Mouse (Mus musculus) limb, embryonic 13.5 days (tissue): ENCODE measurements around the gene Mttp. TPM values are rescaled to one million over a fixed set of nuclear protein-coding genes. Genes with fewer than 3 reads are reported as not detected.

Experiments used
- ATAC-seq: fragments of 200-750 bp; cut with Nextera tagmentation; 2 replicates; pipeline ENCODE4 v1.8.0; 2017; ENCODE audit warnings: low read depth, moderate number of reproducible peaks, moderate TSS enrichment; ENCODE audit not compliant: low FRiP score
- H3K27ac ChIP-seq: fragments of 300-500 bp; sonication (generic); 2 replicates; pipeline ENCODE4 v1.5.1; 2015; ENCODE audit warnings: inconsistent platforms, mild to moderate bottlenecking, moderate library complexity
- H3K27me3 ChIP-seq: fragments of 300-500 bp; sonication (generic); 2 replicates; pipeline ENCODE4 v1.6.1; 2015; ENCODE audit warnings: mild to moderate bottlenecking, inconsistent platforms
- H3K36me3 ChIP-seq: fragments of 300-500 bp; sonication (generic); 2 replicates; pipeline ENCODE4 v1.6.1; 2015; ENCODE audit warnings: inconsistent platforms, mild to moderate bottlenecking, moderate library complexity
- H3K4me1 ChIP-seq: fragments of 300-500 bp; sonication (generic); 2 replicates; pipeline ENCODE4 v1.6.1; 2015; ENCODE audit warnings: inconsistent platforms
- H3K4me2 ChIP-seq: fragments of 300-500 bp; sonication (generic); replicated peaks from 2 replicates; pipeline ENCODE4 v1.6.1; 2015; ENCODE audit warnings: inconsistent platforms, mild to moderate bottlenecking, moderate library complexity
- H3K4me3 ChIP-seq: fragments of 300-500 bp; sonication (generic); 2 replicates; pipeline ENCODE4 v1.5.1; 2015; ENCODE audit warnings: moderate library complexity, mild to moderate bottlenecking, inconsistent platforms
- H3K9ac ChIP-seq: fragments of 300-500 bp; sonication (generic); 2 replicates; pipeline ENCODE4 v1.6.1; 2015; ENCODE audit warnings: mild to moderate bottlenecking, inconsistent platforms
- H3K9me3 ChIP-seq: fragments of 300-500 bp; sonication (generic); 2 replicates; pipeline ENCODE4 v1.6.1; 2016; ENCODE audit warnings: inconsistent platforms
- WGBS: fragments of 180-500 bp; shearing (Covaris S2); methylation state at CpG from one replicate; pipeline ENCODE4 v1.1.7; 2015; 5-methylcytosine and 5-hydroxymethylcytosine counted together
- polyA plus RNA-seq: library from polyadenylated mRNA; unstranded; fragments of >200 nt; fragmentation: Nextera tagmentation; extraction: Ambion mirVana; gene quantifications from 2 replicates; pipeline ENCODE4 v1.2.1, GENCODE M21; 2015

Gene Mttp
- polyA plus RNA-seq, 1 experiment from 2014 or later: 9.0 TPM

DNA sequence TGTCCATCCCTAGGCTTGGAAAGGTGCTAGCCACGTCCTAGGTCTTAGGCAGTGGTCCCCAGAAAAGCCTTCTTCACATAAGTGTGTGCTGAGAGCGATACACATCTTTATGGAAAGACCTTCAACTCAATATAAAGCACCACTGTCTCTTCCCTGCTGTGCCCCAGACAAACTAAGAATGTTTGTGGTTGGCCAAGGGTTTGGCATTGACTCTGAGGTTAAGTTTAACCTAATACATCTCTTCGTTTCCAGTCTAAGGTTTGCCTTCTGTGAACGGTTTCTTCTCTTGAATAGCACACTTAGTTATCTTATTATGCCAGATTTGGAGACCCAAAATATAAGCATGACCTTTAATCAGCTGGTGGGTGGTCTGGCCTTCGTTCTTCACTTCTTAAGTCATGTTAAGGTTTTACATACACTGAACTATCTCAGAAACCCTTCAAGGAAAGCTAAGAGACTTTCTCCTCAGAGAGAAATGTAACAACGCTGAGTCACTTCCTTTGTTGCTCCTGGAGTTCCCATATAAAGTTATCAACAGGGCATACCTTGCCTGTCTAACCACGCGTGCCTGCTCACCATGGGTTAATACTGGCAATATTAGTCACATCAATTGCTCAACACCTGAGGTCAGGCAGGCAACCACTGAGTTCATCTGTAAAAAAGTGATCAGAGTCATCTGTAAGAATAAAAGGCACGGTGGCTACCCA, 83.4 kb downstream of the Mttp start:
- no peak overlapping the region for H3K9ac ChIP-seq
- H3K9me3 ChIP-seq: no peaks in the 10 kb centered on the region
- peaks cover 24% of the 10 kb centered on the region for H3K4me1 ChIP-seq
- whole genome bisulfite sequencing: 85% methylated on average over 9 of the region's 9 CpGs
- no peaks in the 10 kb centered on the region for H3K36me3 ChIP-seq
- no peak overlapping the region for H3K4me2 ChIP-seq
- ATAC-seq: no peak
- no peak overlapping the region for H3K27ac ChIP-seq
- no peak overlapping the region for H3K4me3 ChIP-seq
- no peaks in the 10 kb centered on the region for H3K27me3 ChIP-seq

GRCm38 (mm10) chr3:138060429-138060828, 84.3 kb downstream of the Mttp start:
- no peak for ATAC-seq
- WGBS: 87% methylated on average over 7 of the region's 7 CpGs

DNA sequence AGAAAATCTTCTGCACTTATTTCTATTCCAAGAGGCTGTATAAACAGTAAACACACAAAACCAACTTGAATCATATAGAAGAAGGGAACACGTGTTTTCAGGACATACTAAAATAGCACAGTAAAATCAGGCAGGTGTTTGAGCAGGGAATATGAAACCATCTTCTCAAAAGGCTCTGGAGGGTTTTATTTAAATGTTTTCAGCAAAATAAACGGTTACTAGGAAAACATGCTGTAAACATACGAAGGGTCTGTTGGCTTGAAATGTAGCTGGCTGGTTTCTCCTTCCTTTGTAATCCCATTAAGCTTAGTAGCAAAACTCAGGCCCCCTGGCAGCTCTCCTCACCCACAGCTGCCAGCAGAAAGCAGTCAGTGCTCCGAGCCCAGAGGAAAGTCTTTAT, 86.5 kb downstream of the Mttp start:
- H3K4me2 ChIP-seq: no peak overlapping the region
- H3K27ac ChIP-seq: no peak overlapping the region
- H3K4me3 ChIP-seq: no peak overlapping the region
- no peaks in the 10 kb centered on the region for H3K27me3 ChIP-seq
- peaks cover 11% of the 10 kb centered on the region for H3K4me1 ChIP-seq
- WGBS: 28% methylated on average over 4 of the region's 4 CpGs
- ATAC-seq: no peak
- H3K9ac ChIP-seq: no peak overlapping the region
- no peaks in the 10 kb centered on the region for H3K36me3 ChIP-seq
- no peaks in the 10 kb centered on the region for H3K9me3 ChIP-seq

More at GRCm38 (mm10) chr3:138060429-138060828, 84.3 kb downstream of the Mttp start:
- H3K4me2 ChIP-seq: no peak overlapping the region
- peaks cover 24% of the 10 kb centered on the region for H3K4me1 ChIP-seq
- H3K27ac ChIP-seq: no peak overlapping the region
- no peak overlapping the region for H3K4me3 ChIP-seq
- H3K27me3 ChIP-seq: no peaks in the 10 kb centered on the region
- H3K9ac ChIP-seq: no peak overlapping the region
- no peaks in the 10 kb centered on the region for H3K9me3 ChIP-seq
- H3K36me3 ChIP-seq: no peaks in the 10 kb centered on the region

DNA sequence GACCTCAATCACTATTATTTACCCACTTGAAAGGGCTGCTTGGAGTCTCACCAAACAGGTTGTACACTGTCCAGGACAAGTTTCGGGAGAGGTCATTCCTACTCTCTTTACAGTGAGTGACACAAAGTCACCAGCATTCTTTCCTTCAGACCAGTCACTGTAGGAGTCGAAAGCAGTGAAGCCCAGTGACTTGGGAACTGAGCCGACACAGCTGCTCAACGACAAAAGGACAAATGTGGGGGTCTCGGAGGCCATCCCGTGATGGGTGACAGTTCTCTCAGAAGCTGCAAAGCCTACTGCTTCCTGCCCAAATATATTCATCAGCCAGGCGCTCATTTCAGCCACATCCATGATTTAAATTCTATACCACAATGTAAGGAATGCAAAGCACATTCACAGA, 87.8 kb downstream of the Mttp start:
- H3K27ac ChIP-seq: no peak overlapping the region; the same call in 1 of the 2 replicates
- no peak for ATAC-seq
- no peaks in the 10 kb centered on the region for H3K9me3 ChIP-seq
- H3K4me1 ChIP-seq: peaks cover 6% of the 10 kb centered on the region
- WGBS: 76% methylated on average over 7 of the region's 7 CpGs
- H3K4me2 ChIP-seq: no peak overlapping the region
- H3K9ac ChIP-seq: no peak overlapping the region
- no peaks in the 10 kb centered on the region for H3K27me3 ChIP-seq
- H3K36me3 ChIP-seq: no peaks in the 10 kb centered on the region
- no peak overlapping the region for H3K4me3 ChIP-seq

- no peak overlapping the region for H3K9ac ChIP-seq
- no peak overlapping the region for H3K4me3 ChIP-seq
- H3K4me2 ChIP-seq: no peak overlapping the region
- peak; percentile 56; the same call in 1 of the 2 replicates for ATAC-seq
- H3K27me3 ChIP-seq: no peaks in the 10 kb centered on the region
- no peaks in the 10 kb centered on the region for H3K36me3 ChIP-seq
- WGBS: 19% methylated on average over 4 of the region's 4 CpGs
- H3K27ac ChIP-seq: no peak overlapping the region; the same call in 1 of the 2 replicates
- H3K4me1 ChIP-seq: peaks cover 6% of the 10 kb centered on the region
- H3K9me3 ChIP-seq: no peaks in the 10 kb centered on the region
Measured at GRCm38 (mm10) chr3:138053969-138054368, 90.8 kb downstream of the Mttp start.

DNA sequence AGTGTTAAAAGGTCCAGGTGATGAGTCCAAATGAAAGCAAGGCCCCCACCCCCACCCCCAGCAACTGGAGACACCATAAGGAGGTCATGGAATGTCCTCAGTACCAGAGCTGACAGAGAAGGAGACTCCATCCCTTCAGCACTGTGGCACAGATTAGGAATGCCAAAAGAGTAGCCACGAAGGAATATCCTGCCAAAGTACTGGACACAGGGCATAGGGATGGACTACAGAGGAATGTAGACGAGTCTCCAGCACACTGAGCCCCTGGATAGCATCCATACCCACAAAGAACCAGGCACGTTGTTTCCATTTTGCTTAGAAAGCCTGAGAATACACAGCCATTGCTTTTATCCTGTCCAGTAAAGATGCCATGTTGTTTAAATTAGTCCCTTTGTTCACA, 93.3 kb downstream of the Mttp start:
- Histone ChIP-seq H3K9me3 (no peaks in the 10 kb centered on the region), H3K4me3 (no peak overlapping the region), H3K27ac (no peak overlapping the region), H3K4me1 (peaks cover 6% of the 10 kb centered on the region), H3K4me2 (no peak overlapping the region), H3K9ac (no peak overlapping the region), H3K27me3 (no peaks in the 10 kb centered on the region), H3K36me3 (no peaks in the 10 kb centered on the region)
- WGBS: 71% methylated on average over 3 of the region's 3 CpGs
- no peak for ATAC-seq

DNA sequence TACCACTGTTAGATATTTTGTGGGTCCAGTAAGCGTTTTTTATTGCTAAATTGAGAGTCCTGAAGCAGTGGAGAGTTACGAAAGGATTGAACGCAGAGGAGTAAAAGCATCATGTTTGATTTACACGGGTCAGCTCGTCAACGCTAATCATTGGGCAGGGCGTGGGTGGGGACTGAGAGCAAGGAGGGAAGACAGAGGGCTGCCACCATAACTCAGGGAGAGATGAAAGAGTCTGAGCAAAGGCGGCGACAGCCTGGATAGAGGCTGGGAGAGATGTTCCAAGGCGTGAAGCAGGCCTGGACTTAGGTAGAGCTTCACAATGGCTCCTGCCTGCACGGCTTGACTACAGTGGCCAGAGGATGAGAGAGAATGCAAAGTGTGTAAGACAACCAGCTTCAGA, 94.0 kb downstream of the Mttp start:
- H3K36me3 ChIP-seq: no peaks in the 10 kb centered on the region
- WGBS: 24% methylated on average over 11 of the region's 11 CpGs
- no peak overlapping the region for H3K4me2 ChIP-seq
- ATAC-seq: no peak
- H3K9me3 ChIP-seq: no peaks in the 10 kb centered on the region
- no peak overlapping the region for H3K27ac ChIP-seq
- H3K9ac ChIP-seq: no peak overlapping the region
- H3K4me1 ChIP-seq: peaks cover 6% of the 10 kb centered on the region
- no peaks in the 10 kb centered on the region for H3K27me3 ChIP-seq
- no peak overlapping the region for H3K4me3 ChIP-seq

- H3K4me1 ChIP-seq: peaks cover 6% of the 10 kb centered on the region
- H3K36me3 ChIP-seq: no peaks in the 10 kb centered on the region
- ATAC-seq: peak; percentile 67; the same call in 1 of the 2 replicates
- H3K27me3 ChIP-seq: no peaks in the 10 kb centered on the region
- H3K9ac ChIP-seq: no peak overlapping the region
- no peak overlapping the region for H3K4me3 ChIP-seq
- H3K27ac ChIP-seq: no peak overlapping the region
- no peaks in the 10 kb centered on the region for H3K9me3 ChIP-seq
- H3K4me2 ChIP-seq: no peak overlapping the region
- 73% methylated on average over 6 of the region's 6 CpGs for WGBS
Measured at GRCm38 (mm10) chr3:138049555-138049954, 95.2 kb downstream of the Mttp start.

DNA sequence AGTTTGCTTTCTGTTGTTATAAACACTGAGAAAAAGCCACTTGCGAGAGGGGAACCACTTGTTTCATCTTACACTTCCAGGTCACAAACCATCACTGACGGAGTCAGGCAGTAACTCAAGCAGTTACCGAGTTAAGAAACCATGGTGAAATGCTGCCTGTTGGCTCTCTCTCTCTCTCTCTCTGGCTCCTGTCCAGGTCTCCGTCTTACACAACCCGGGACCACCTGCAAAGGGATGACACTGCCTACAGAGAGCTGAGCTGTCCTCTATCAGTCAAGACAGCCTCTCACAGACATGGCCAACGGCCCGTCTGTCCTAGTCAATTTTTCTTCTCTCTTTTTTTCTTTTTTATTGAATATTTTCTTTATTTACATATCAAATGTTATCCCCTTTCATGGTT, 101.5 kb downstream of the Mttp start:
- Histone ChIP-seq H3K4me2 (no peak overlapping the region), H3K9ac (no peak overlapping the region), H3K4me1 (no peaks in the 10 kb centered on the region), H3K27ac (no peak overlapping the region), H3K9me3 (no peaks in the 10 kb centered on the region), H3K27me3 (no peaks in the 10 kb centered on the region), H3K36me3 (no peaks in the 10 kb centered on the region), H3K4me3 (no peak overlapping the region)
- no peak for ATAC-seq
- WGBS: 75% methylated on average over 7 of the region's 7 CpGs

DNA sequence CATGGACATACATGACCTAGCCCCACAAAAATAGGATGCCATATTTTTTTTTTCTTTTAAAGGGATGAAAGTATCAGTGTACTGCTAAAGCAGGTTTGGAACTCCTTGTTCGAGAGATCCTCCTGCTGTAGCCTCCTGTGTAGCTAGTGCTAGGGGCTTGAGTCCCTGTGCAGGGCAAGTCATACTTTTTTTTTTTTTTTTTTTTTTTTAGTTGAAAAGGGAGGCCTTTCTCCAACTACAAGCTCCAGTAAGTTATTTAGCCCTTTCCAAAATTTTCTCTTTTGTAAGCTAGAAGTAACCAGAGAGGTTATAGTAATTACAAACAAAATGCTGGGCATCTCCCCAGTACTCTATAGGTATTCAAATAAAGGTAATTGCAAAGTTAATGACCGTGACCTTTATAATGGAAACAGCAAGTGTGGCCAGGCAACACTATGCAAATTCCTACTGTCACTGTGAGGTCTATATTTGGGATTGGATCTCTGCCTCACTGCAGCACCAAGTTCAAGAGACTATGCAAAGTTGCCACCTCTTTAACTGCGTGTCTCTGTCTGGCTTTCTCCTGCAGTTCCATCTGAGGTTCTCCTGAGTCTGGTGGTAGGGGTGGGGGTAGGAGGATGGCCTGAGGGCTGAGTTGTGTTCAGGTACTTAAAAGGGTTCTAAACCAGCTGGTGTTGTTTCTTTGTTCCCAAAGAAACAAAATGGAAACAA, 103.0 kb downstream of the Mttp start:
- Histone ChIP-seq H3K27ac (no peak overlapping the region), H3K27me3 (no peaks in the 10 kb centered on the region), H3K4me1 (no peaks in the 10 kb centered on the region), H3K9ac (no peak overlapping the region), H3K36me3 (no peaks in the 10 kb centered on the region), H3K4me3 (no peak overlapping the region), H3K4me2 (no peak overlapping the region), H3K9me3 (no peaks in the 10 kb centered on the region; the same call in 1 of the 2 replicates)
- no peak for ATAC-seq
- 70% methylated on average over 3 of the region's 3 CpGs for WGBS

DNA sequence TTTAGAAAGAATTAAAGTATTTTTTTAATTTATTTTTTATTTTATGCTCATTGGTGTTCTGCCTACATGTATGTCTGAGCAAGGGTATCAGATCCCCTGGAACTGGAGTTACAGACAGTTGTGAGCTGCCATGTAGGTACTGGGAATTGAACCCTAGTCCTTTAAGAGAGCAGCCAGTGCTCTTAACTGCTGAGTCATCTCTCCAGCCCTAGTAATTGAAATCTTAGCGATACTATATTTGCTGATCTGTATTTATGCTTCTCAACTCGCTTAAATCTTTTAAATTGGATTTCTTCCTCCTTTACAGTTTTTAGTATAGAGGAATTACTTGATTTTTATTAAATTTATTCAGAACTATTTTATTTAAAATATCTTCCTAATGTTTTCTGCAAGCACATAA, 103.8 kb downstream of the Mttp start:
- H3K27ac ChIP-seq: no peak overlapping the region
- no peak overlapping the region for H3K4me2 ChIP-seq
- H3K4me3 ChIP-seq: no peak overlapping the region
- WGBS: 73% methylated on average over 2 of the region's 2 CpGs
- no peak for ATAC-seq
- H3K4me1 ChIP-seq: no peaks in the 10 kb centered on the region
- H3K9me3 ChIP-seq: no peaks in the 10 kb centered on the region; the same call in 1 of the 2 replicates
- H3K36me3 ChIP-seq: no peaks in the 10 kb centered on the region
- no peak overlapping the region for H3K9ac ChIP-seq
- no peaks in the 10 kb centered on the region for H3K27me3 ChIP-seq
